Mouse (Mus musculus) megakaryocyte progenitor cell, adult 5-6 weeks (primary cell): Measurements from ENCODE around the gene Dennd5a. TPM values are rescaled to one million over a fixed set of nuclear protein-coding genes. Genes with fewer than 3 reads are reported as not detected.

Experiments used
- ATAC-seq: replicated peaks from 2 replicates; pipeline ENCODE4 v1.8.0; 2016; ENCODE audit warnings: mild to moderate bottlenecking, moderate TSS enrichment, inconsistent platforms; ENCODE audit not compliant: poor library complexity
- total RNA-seq, 2 experiments: library from RNA; stranded (forward) in 1 of 2; stranded (reverse) in 1 of 2; fragments of 157-497, 149-512 nt in 1 of 2; fragments of 200-1000 nt in 1 of 2; gene quantifications; 2 replicates each; pipeline versions ENCODE4 v1.2.3 to v1.2.4; 2015 to 2017

Dennd5a gene
- total RNA-seq, 2 experiments from 2014 or later: 54.9 to 103 TPM

DNA sequence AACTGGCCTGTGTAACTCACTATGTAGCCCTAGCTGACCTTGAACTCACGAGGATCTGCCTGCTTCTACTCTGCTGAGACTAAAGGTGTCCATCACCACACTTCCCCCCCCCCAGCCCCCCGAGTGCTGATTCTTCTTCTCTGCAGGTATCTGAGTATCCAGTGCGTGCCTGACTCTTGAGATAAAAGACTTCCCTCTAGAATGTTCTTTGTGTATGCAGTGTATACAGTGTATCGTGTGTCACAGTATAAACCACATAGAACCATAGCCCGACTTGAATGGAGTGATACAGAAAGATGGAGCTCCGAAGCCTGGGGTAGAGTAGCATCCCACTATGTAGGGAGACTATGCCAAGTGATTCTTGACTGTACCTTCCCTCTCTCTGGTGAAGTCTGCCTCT is 116.2 kb downstream of the Dennd5a start:
- ATAC-seq: no peak

Other genes with a start within 250 kb of the Dennd5a start
- not detected in 2 replicates for gene BC051019, start 236.6 kb downstream of the Dennd5a start, total RNA-seq (2015)
- not detected in 2 replicates for gene BC051019, start 236.6 kb downstream of the Dennd5a start, total RNA-seq (2017)
- not detected in 2 replicates for gene Ascl3, start 228.7 kb downstream of the Dennd5a start, total RNA-seq (2015)
- not detected in 2 replicates for gene Ascl3, start 228.7 kb downstream of the Dennd5a start, total RNA-seq (2017)
- 40.5 and 46.5 TPM in 2 replicates for gene Tmem9b, start 207.6 kb downstream of the Dennd5a start, total RNA-seq (2015)
- gene Tmem9b, start 207.6 kb downstream of the Dennd5a start, total RNA-seq (2017): 16.6 and 26.2 TPM in 2 replicates
- gene Nrip3, start 178.4 kb downstream of the Dennd5a start, total RNA-seq (2015): not detected in 2 replicates
- gene Nrip3, start 178.4 kb downstream of the Dennd5a start, total RNA-seq (2017): 0.04 TPM in 1 of 2 replicates, not detected in the other
- not detected in 2 replicates for gene Scube2, start 94.8 kb downstream of the Dennd5a start, total RNA-seq (2015)
- gene Scube2, start 94.8 kb downstream of the Dennd5a start, total RNA-seq (2017): 0.07 TPM in 1 of 2 replicates, not detected in the other
- 31.5 and 32.8 TPM in 2 replicates for gene Tmem41b, start 26.5 kb upstream of the Dennd5a start, total RNA-seq (2015)
- 33.3 and 34.5 TPM in 2 replicates for gene Tmem41b, start 26.5 kb upstream of the Dennd5a start, total RNA-seq (2017)
- 121 and 127 TPM in 2 replicates for gene Ipo7, start 57.8 kb upstream of the Dennd5a start, total RNA-seq (2015)
- gene Ipo7, start 57.8 kb upstream of the Dennd5a start, total RNA-seq (2017): 205 and 250 TPM in 2 replicates
- gene Zfp143, start 100.7 kb upstream of the Dennd5a start, total RNA-seq (2015): 20.8 and 28.5 TPM in 2 replicates
- 29.6 and 36.6 TPM in 2 replicates for gene Zfp143, start 100.7 kb upstream of the Dennd5a start, total RNA-seq (2017)
- 74.0 and 85.9 TPM in 2 replicates for gene Wee1, start 161.6 kb upstream of the Dennd5a start, total RNA-seq (2015)
- gene Wee1, start 161.6 kb upstream of the Dennd5a start, total RNA-seq (2017): 28.1 and 33.9 TPM in 2 replicates